Mouse (Mus musculus) thymus, postnatal 4 days (tissue): ENCODE data around the gene Slfn2.

Source experiments
- DNase-seq: peaks from one replicate; pipeline ENCODE4 v3.0.0; 2021

Slfn2 gene

GRCm38 (mm10) chr11:83077714-83078422 is 13.0 kb downstream of the Slfn2 start:
- peak; percentile 73 for DNase-seq

- peak; percentile 56 for DNase-seq
Measured at GRCm38 (mm10) chr11:83078423-83079140, 13.7 kb downstream of the Slfn2 start.

GRCm38 (mm10) chr11:83079487-83080199 is 14.7 kb downstream of the Slfn2 start:
- DNase-seq: peak; percentile 55

DNA sequence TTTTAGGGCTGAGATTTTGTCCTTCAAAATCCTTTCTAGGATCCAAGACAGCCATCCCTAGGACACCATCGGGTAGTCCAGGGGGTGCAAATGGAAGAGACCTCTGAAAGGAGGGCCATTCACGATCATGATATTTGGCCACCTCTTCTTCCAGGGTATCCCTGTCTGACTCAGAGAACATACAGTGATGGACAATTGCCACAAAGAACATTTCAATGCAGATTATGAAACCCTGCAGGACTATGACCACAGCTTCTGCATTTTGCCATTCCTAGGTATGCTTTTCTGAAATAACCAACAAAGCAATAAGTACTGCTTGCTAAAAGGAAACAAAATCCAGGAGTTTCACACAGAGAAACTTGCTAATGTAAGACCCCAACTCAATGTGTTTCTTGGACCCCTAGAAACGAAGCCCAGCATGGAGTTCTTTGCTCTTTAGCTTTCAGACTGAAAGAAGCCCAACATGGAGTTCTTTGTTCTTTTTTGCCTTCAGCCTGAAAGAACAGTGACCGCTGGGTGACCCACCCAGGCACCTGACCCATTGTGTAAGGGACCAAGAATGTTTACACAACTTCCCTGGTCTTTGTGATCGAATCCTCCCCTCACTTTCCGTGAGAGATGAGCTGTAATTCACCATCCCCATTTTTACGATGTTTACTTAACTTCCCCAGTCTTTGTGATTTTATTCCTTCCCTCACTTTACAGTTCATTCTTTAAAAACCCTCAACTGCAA is 18.0 kb downstream of the Slfn2 start:
- no peak for DNase-seq

DNA sequence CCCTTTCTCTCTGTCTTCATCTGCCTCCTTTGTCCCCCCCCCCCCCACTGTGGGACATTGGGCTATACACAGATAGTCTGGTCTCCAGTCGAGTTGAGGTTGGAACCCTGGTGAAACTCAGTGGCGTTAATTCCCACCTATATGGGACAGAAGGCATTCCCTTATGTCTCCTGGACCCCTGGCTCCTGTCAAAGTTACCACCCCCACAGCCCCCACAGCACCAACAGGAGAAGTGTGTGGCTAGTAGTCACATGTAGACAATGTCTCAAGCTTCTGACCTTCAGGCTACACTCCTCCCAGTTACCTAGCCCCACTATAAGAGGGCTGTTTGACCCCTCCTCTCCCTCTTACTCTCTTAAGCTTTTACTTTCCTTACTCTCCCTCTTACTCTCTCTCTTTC is 19.2 kb downstream of the Slfn2 start:
- DNase-seq: no peak

- no peak for DNase-seq
Measured at GRCm38 (mm10) chr11:83084761-83085160, 19.8 kb downstream of the Slfn2 start.

GRCm38 (mm10) chr11:83115138-83115537 is 50.2 kb downstream of the Slfn2 start:
- peak; percentile 83 for DNase-seq

DNA sequence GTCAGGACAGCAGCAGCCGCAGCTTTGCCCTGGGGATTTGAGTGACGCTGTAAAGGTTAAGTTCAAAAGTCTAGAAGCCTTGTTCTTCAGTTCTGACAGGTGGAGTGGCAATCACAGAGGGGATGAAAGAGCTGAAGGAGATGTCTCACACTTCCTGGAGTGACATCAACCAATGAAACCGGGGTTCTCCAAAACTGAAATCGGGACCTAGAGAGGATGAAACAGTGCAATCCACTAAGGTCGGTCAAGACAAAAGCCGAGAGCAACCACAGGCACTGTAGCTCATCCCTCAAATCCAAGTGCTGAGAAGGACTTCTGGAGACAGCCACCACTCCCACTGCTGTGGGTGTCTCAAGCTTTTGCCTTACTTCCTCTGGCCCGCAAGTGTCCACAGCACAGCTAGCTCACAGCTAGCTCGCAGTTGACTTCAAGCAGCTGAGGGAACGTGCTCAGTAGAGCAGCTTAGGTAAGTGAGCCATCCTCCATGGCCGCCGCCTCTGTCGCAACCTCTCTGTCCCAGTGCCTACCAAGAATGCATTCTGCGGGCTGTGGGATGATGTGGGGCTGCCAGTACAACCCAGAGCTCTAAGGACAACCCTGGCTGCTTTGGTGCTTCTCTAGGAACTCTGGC is 51.8 kb downstream of the Slfn2 start, which contains the start of gene Slfn1:
Gene Slfn1 (plus strand): TSS at position 253 of the 631 bp plus-strand sequence.
- peak; percentile 37 for DNase-seq

DNA sequence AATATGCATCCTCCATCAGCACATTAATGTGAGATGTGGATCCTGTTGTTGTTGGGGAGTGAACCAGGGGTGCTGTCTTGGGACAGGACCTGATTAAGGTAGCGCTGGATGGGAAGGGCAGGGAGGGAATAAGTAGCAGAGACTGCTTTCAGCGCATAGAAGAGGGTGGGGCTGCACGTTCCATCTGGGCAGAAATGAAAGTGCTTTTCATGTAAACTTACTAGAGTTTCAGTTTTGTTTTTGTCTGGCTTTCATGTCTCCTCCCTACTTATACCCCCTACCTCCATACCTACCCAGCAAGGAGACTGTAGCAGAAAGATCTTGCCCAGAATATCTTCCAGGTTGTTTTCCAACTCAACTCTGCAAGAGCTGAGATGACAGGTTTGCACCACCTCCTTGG is 53.1 kb downstream of the Slfn2 start:
- DNase-seq: peak; percentile 28
